In the genomic region with DNA sequence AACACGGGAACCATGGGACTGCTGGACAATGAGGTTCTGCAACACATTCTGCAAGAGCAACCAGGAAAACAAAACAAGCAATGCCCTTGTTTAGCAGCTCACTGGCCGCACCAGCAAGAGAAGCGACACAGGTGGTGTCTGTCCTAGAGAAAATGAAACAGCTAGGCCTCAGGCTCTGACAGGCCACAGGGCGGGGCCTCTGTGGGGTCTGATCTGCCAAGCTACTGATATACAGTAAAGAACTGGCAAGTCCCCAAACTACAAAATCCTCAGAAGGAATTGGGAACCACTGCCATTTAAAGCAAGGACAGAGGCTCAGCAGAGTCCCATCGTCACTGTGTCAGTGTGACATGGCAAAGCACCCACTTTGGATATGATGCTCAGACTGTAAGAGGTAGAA, we compare ENCODE assay signal across 15 mouse cellular contexts. TPM values are rescaled to one million over a fixed set of nuclear protein-coding genes. Genes with fewer than 3 reads are reported as not detected.
DNase-seq lines count a peak whose midpoint lies in the region; ATAC-seq and TF ChIP-seq lines count a peak whose summit lies in the region.
"Had no signal": no experiment of that assay in that cellular context is flagged by ENCODE, and none has a peak within 500 bp of the region (broad histone marks: within the 10 kb centered on the region; RNA-seq: fewer than 3 reads in every experiment).

No protein-coding gene starts in this region.

- H3K9ac ChIP-seq in kidney, embryonic 15.5 days = no peak overlapping the region
- H3K9ac ChIP-seq: forebrain, embryonic 12.5 days; hindbrain, embryonic 13.5 days; limb, embryonic 15.5 days had no signal

- no peaks in the 10 kb centered on the region for H3K36me3 ChIP-seq in kidney, embryonic 15.5 days
- H3K36me3 ChIP-seq: forebrain, embryonic 12.5 days; hindbrain, embryonic 13.5 days; limb, embryonic 15.5 days had no signal

- ATAC-seq in kidney, embryonic 15.5 days (replicated peaks; ENCODE audit: low FRiP score) = peak; percentile 71; the same call in 1 of the 2 replicates
- ATAC-seq in CD4-positive, CD25-positive, alpha-beta regulatory T cell, adult 4 months = peak; percentile 65
- ATAC-seq in erythroid progenitor cell, adult 5-6 weeks (replicated peaks; ENCODE audit: low FRiP score, poor library complexity, severe bottlenecking) = peak; percentile 81

- intact Hi-C loops in left cerebral cortex, adult 2 months (cut with DNase I) = no loop called here

- no peak for DNase-seq in kidney, adult 9 months
- DNase-seq in naive thymus-derived CD4-positive, alpha-beta T cell, adult 2 months (ENCODE audit: low read depth) = peak; percentile 40
- DNase-seq in MN1 (ENCODE audit: low spot score) = no peak
- no peak for DNase-seq in left cerebral cortex, adult 2 months (ENCODE audit: extremely low spot score in 1 of 2, low spot score in 2 of 2)
- no peak for DNase-seq in layer of hippocampus, adult 8-10 months (ENCODE audit: low spot score in 2 of 2)
- DNase-seq: embryo, embryonic 11 days; gastrocnemius, postnatal 10 days had no signal

- TF ChIP-seq CTCF in left cerebral cortex, adult 2 months (IDR thresholded peaks at IDR 0.05) = no peak

- no peak overlapping the region for H3K4me2 ChIP-seq in kidney, embryonic 15.5 days
- H3K4me2 ChIP-seq: forebrain, embryonic 12.5 days; hindbrain, embryonic 13.5 days; limb, embryonic 15.5 days had no signal

- H3K27me3 ChIP-seq in kidney, embryonic 15.5 days = no peaks in the 10 kb centered on the region
- H3K27me3 ChIP-seq: forebrain, embryonic 12.5 days; hindbrain, embryonic 13.5 days; limb, embryonic 15.5 days had no signal

- H3K4me1 ChIP-seq in kidney, embryonic 15.5 days = peaks cover 8% of the 10 kb centered on the region; the same call in 1 of the 2 replicates
- H3K4me1 ChIP-seq: forebrain, embryonic 12.5 days; hindbrain, embryonic 13.5 days; limb, embryonic 15.5 days had no signal

- WGBS in kidney, embryonic 15.5 days = 60% methylated on average over 5 of the region's 5 CpGs

- no peak overlapping the region for H3K4me3 ChIP-seq in kidney, embryonic 15.5 days (replicated peaks)
- no peak overlapping the region for H3K4me3 ChIP-seq in left cerebral cortex, adult 2 months
- H3K4me3 ChIP-seq: forebrain, embryonic 12.5 days; hindbrain, embryonic 13.5 days; layer of hippocampus, adult 2 months; limb, embryonic 15.5 days had no signal

- H3K27ac ChIP-seq in kidney, embryonic 15.5 days = 0 out of 2 replicates have a peak overlapping the region, but pooled peaks have one; percentile 23
- H3K27ac ChIP-seq in left cerebral cortex, adult 2 months = no peak overlapping the region
- H3K27ac ChIP-seq: forebrain, embryonic 12.5 days; hindbrain, embryonic 13.5 days; layer of hippocampus, adult 2 months; limb, embryonic 15.5 days had no signal

- H3K9me3 ChIP-seq in kidney, embryonic 15.5 days (replicated peaks) = no peaks in the 10 kb centered on the region
- H3K9me3 ChIP-seq: forebrain, embryonic 12.5 days; hindbrain, embryonic 13.5 days; limb, embryonic 15.5 days had no signal

RNA-seq across cellular contexts. Expression of a gene that starts 5.8 kb away (rescaled TPM):
- 3.0 and 3.1 TPM in 2 replicates for polyA plus RNA-seq in kidney, embryonic 15.5 days (2015; fragmentation: Nextera tagmentation; extraction: Ambion mirVana)
- polyA plus RNA-seq in CD4-positive, CD25-positive, alpha-beta regulatory T cell, adult 4 months (2017; shearing (Covaris generic)) = 10 to 100 TPM; 27.5 to 34.8 TPM
- total RNA-seq in erythroid progenitor cell, adult 5-6 weeks (2015; ENCODE audit: low replicate concordance) = 17.3 and 21.0 TPM in 2 replicates
- total RNA-seq in erythroid progenitor cell, adult 5-6 weeks (2017; ENCODE audit: low replicate concordance) = 22.8 and 23.1 TPM in 2 replicates
- 1 to 10 TPM; 2.8 to 2.9 TPM for total RNA-seq in left cerebral cortex, adult 2 months (2021)
- total RNA-seq in layer of hippocampus, adult 8-10 months (2022) = 1 to 10 TPM; 2.7 to 4.0 (median 3.5) TPM

RNA-seq across cellular contexts. Expression of a gene that starts 36.5 kb away (rescaled TPM):
- polyA plus RNA-seq in kidney, embryonic 15.5 days (2015; fragmentation: Nextera tagmentation; extraction: Ambion mirVana) = 0.21 and 0.42 TPM in 2 replicates
- polyA plus RNA-seq in CD4-positive, CD25-positive, alpha-beta regulatory T cell, adult 4 months (2017; shearing (Covaris generic)) = under 1 TPM in 1 of 2 experiments, not detected in 1; 0.39 TPM
- not detected in 2 replicates for total RNA-seq in erythroid progenitor cell, adult 5-6 weeks (2015; ENCODE audit: low replicate concordance)
- 0.90 TPM in 1 of 2 replicates, not detected in the other for total RNA-seq in erythroid progenitor cell, adult 5-6 weeks (2017; ENCODE audit: low replicate concordance)
- total RNA-seq in left cerebral cortex, adult 2 months (2021) = 1 to 10 TPM in 1 of 2 experiments, under 1 TPM in 1; 0.77 to 1.6 TPM
- total RNA-seq in layer of hippocampus, adult 8-10 months (2022) = 1 to 10 TPM in 3 of 4 experiments, under 1 TPM in 1; 0.57 to 1.6 (median 1.2) TPM

RNA-seq across cellular contexts. Expression of a gene that starts 40.8 kb away (rescaled TPM):
- polyA plus RNA-seq in kidney, embryonic 15.5 days (2015; fragmentation: Nextera tagmentation; extraction: Ambion mirVana) = 384 and 410 TPM in 2 replicates
- polyA plus RNA-seq in CD4-positive, CD25-positive, alpha-beta regulatory T cell, adult 4 months (2017; shearing (Covaris generic)) = 100 to 1,000 TPM; 466 to 576 TPM
- total RNA-seq in erythroid progenitor cell, adult 5-6 weeks (2015; ENCODE audit: low replicate concordance) = 94.1 and 169 TPM in 2 replicates
- 101 and 153 TPM in 2 replicates for total RNA-seq in erythroid progenitor cell, adult 5-6 weeks (2017; ENCODE audit: low replicate concordance)
- 10 to 100 TPM; 86.4 to 90.6 TPM for total RNA-seq in left cerebral cortex, adult 2 months (2021)
- 100 to 1,000 TPM in 1 of 4 experiments, 10 to 100 TPM in 3; 88.4 to 103 (median 94.7) TPM for total RNA-seq in layer of hippocampus, adult 8-10 months (2022)

RNA-seq across cellular contexts. Expression of a gene that starts 59.1 kb away (rescaled TPM):
- polyA plus RNA-seq in kidney, embryonic 15.5 days (2015; fragmentation: Nextera tagmentation; extraction: Ambion mirVana) = not detected in 2 replicates
- polyA plus RNA-seq in CD4-positive, CD25-positive, alpha-beta regulatory T cell, adult 4 months (2017; shearing (Covaris generic)) = not detected
- not detected in 2 replicates for total RNA-seq in erythroid progenitor cell, adult 5-6 weeks (2015; ENCODE audit: low replicate concordance)
- not detected in 2 replicates for total RNA-seq in erythroid progenitor cell, adult 5-6 weeks (2017; ENCODE audit: low replicate concordance)
- total RNA-seq in left cerebral cortex, adult 2 months (2021) = not detected
- total RNA-seq in layer of hippocampus, adult 8-10 months (2022) = not detected
- total RNA-seq: gastrocnemius, postnatal 10 days; layer of hippocampus, adult 2 months; midbrain, postnatal 0 days had no signal
- polyA plus RNA-seq: forebrain, embryonic 12.5 days; hindbrain, embryonic 13.5 days; limb, embryonic 15.5 days; midbrain, postnatal 0 days had no signal
